18 mouse cellular contexts compared by ENCODE assay signal in the genomic region with DNA sequence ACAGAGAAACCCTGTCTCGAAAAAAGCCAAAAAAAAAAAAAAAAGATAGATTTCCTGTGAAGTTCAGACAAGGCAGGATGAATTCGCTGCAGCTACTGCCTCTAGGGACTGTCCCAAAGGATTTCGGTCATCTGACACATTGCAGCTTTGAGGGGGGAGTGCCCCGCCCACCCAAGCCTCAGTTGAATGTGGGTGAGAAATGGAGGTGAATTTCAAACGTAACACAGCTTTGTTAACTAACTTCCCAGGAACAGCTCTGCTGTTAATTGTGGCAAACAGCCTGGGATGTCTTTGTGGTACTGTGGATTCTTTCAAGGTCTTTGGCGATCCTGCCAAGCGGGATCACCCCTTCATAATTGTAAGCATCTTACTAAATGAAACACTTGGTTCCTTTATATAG.
DNase-seq lines count a peak whose midpoint lies in the region; ATAC-seq lines count a peak whose summit lies in the region.
"Had no signal": no experiment of that assay in that cellular context is flagged by ENCODE, and none has a peak within 500 bp of the region (broad histone marks: within the 10 kb centered on the region; RNA-seq: fewer than 3 reads in every experiment).

No protein-coding gene starts in this region.

- no peak for DNase-seq in frontal cortex, postnatal 25 days (ENCODE audit: low spot score in 2 of 2)
- DNase-seq in kidney, postnatal 25 days = peak; percentile 32 to 54
- DNase-seq in kidney, adult 18-20 months = no peak
- DNase-seq in left cerebral cortex, adult 9 months (ENCODE audit: low spot score in 2 of 2) = peak; percentile 30 to 49
- DNase-seq in left cerebral cortex, adult 18-20 months (ENCODE audit: low spot score in 2 of 2) = no peak
- DNase-seq in frontal cortex, adult 2 months (ENCODE audit: extremely low spot score in 1 of 2, low spot score in 1 of 2) = peak; percentile 15 to 20
- no peak for DNase-seq in adrenal gland, adult 18-20 months (ENCODE audit: low spot score in 2 of 2)
- DNase-seq: adrenal gland, postnatal 14 days; cerebellum, adult 8-10 months; cerebellum, postnatal 36 days; kidney, adult 11 months; liver, embryonic 13.5 days; lung, adult 2 months; lung, postnatal 14 days; right cerebral cortex, postnatal 4 days; thymus, postnatal 25 days had no signal

- ATAC-seq in frontal cortex, adult (ENCODE audit: low TSS enrichment) = 0 out of 2 replicates have a peak, but pooled peaks have one; percentile 28
- ATAC-seq: forebrain, embryonic 16.5 days had no signal

Comparison
In these comparisons a context has a peak if more than half of its experiments do, and no peak if none do; other contexts are left out.
1. DNase-seq: peak in kidney, postnatal 25 days (2 of 2), left cerebral cortex, adult 9 months (2 of 2) and frontal cortex, adult 2 months (2 of 2); none in frontal cortex, postnatal 25 days (0 of 2), kidney, adult 18-20 months (single experiment), left cerebral cortex, adult 18-20 months (0 of 2) and adrenal gland, adult 18-20 months (0 of 2).